Mouse (Mus musculus) mature B cell (primary cell): Measurements from ENCODE around the gene Oosp3.

Source experiments
- in situ Hi-C: fragments of 300-500 bp; cut with MboI; formaldehyde crosslinking; loops from 2 replicates; pipeline ENCODE4 v1.14.3; 2019

The Oosp3 gene

DNA sequence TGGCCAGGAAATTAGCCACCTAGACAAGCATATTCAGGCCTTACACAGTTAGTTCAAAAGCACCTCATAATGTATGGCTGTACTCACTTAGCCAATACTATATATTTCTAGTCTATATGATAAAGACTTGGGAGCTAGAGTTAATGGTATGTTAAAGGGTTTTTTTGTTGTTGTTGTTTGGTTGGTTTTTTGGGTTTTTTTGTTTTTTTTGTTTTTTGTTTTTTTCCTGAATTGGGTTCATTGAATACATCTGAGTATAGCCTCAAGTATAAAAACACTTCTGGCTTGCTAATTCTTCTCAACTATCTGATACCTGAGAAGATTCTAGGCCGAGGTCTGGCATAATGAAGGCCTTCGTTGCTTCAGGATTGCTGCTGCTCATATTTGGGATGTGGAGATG is at the start of gene Oosp3:
Oosp3 (plus strand) TSS at position 301 of the 400 bp plus-strand sequence.
- in situ Hi-C loops: no loop called here

DNA sequence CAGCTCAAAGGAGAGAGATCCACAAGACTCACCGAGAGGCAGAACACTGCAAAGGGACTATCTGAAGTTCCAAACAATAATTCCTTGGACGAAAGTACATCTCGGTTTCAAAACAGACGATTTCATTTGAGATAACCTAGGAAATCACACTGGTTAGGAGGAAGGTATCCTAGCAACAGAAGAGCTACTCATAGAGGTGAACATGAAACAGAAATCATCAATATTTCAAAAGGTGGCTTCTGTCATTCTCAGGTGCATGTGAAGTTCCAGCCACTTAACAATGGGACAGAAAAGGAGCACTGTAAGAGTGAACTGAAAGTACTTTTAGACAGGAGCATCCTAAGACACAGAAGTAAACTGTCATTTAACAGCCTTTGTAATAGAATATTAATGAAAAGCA is 47.3 kb upstream of the Oosp3 start:
- in situ Hi-C loops: no loop called here

DNA sequence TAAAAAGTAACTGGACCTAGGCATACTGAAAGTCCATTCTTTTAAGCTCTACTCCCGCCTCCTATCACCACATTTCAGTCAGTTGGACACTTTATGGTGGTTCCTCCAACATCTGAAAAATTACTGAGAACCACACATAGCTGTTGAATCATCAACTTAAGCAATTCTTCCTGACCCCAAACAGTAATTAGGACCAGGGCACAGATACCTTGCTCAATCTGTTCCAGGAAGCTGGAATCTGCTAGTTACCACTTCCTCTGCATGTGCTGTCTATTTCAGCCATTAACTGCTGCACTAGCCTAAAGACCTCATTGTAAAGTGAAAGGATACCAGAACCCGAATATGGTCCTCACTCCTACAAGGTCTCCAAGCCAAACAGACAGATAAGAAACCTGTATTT is 37.7 kb upstream of the Oosp3 start:
- in situ Hi-C loops: no loop called here

DNA sequence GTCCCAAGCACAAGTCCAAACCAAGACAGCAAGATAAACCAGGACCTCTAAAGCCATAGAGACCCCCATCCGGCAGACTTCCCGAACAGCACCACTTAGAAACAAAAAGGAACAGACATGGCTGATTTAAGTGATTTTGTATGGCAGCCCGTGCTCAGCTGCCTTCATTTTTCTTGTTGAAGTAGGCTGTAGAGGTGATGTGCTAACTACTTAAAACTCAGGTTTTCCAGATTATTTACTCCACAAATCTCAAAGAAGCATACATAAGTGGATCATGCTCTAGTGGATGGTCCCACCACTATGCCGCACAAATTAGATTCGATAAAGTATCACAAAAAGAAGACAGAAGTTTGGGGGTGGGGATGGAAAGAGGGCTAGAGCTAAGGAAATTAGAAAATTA is 36.4 kb upstream of the Oosp3 start, which contains the start of gene Oosp2:
Oosp2 (minus strand) TSS at position 101 of the 400 bp plus-strand sequence.
- in situ Hi-C loops: no loop called here

GRCm38 (mm10) chr19:11661562-11661961 is 35.3 kb upstream of the Oosp3 start:
- in situ Hi-C loops: no loop called here

- in situ Hi-C loops: no loop called here
Observed at GRCm38 (mm10) chr19:11690839-11691238, 6.0 kb upstream of the Oosp3 start, which contains the start of gene Oosp1. TSS of gene Oosp1 (minus strand) at chr19:11691150.

DNA sequence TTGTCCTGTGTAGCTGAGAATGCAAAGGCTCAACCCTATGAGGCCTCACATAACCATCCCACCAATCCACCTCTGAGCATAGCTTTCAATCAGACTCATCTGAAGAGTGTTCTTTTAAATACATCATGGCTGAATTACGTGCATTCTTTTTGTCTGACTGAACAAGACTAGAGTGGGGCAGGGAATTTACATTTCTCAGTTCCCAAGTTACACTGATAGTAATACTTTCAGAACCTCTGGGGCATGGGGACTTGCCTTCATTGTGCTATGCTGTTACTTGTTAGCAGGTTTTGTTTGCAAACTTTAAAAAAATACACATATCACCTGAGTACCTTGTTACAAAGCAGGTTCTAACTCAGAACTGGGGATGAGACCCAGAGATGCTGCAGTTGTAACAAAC is 5.4 kb upstream of the Oosp3 start:
- in situ Hi-C loops: no loop called here

GRCm38 (mm10) chr19:11698342-11698741 is 1.5 kb downstream of the Oosp3 start:
- in situ Hi-C loops: no loop called here

- in situ Hi-C loops: no loop called here
Observed at GRCm38 (mm10) chr19:11712451-11712850, 15.6 kb downstream of the Oosp3 start.

DNA sequence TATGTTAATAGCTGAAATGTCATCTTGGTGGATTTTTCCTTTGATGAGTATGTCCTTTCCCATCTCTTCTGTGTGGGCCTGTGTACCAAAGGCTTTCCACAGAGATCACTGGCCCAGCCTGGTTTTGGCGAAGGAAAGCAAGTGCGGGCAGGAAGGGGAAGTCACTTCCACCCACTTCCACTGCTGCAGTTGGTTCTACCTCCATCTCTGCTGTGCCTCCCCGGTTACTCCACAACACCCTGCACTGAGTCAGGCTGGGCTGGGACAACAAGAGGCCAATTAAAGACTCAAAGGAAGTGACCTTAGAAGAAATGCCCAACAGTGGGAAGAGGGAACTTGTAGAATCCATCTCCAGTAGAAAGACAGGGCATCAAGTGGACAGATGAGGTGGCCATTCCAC is 23.2 kb downstream of the Oosp3 start:
- in situ Hi-C loops: no loop called here

DNA sequence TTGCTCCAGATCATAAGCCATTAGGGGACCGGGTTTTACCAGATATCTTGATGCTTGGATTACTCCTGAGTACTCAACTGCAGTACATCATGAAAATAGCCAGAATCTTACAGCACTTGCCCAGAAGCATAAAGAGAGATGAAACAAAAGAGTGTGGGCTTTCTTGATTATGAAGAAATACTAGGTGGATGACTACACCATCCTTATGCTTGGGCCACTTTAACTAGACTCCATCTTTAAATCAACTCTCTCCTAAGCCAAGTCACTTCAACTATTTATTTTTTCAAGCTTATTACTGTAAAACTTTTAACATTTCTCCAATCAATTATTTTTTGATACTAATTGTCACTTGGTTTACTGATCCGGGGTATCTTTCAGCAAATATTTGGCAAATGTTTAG is 27.0 kb downstream of the Oosp3 start:
- in situ Hi-C loops: no loop called here

DNA sequence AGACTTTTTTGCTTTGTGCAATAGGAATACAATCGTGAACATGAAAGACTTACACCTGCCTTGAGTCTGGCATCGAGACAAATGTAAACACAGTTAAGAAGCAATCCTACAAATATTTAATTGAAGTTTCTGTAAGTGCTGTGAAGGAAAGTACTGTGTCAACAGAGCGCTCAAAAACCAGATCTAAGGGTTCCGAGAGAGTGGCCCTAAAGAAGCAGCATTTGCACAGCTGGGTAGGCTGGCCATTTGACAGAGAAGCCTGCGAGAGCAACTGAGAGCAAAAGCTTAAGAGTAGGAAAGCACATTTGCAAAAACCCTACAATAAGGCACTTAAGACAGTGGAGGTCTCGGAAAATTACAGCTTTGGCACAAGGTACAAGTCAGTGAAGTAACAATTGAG is 27.4 kb downstream of the Oosp3 start:
- in situ Hi-C loops: no loop called here

DNA sequence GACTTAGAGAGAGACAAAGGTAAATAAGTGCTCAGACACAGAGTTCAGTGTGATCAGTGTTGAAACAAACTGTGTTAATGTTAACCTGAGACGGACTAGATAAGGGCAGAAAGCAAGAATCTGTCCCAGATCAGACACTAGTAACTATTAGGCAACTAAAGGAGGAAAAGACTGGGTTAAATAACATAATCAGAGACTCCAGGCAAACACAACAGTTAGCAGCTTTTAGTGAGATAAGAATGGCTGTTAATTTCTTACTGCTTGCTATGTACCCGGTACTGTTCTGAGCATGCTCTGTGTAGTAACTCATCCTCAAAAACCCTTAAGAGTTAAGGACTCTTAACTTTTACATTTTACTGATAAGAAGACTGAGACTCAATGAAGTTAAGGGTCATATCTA is 29.1 kb downstream of the Oosp3 start:
- in situ Hi-C loops: no loop called here

- in situ Hi-C loops: no loop called here
Observed at GRCm38 (mm10) chr19:11727304-11727703, 30.4 kb downstream of the Oosp3 start.

DNA sequence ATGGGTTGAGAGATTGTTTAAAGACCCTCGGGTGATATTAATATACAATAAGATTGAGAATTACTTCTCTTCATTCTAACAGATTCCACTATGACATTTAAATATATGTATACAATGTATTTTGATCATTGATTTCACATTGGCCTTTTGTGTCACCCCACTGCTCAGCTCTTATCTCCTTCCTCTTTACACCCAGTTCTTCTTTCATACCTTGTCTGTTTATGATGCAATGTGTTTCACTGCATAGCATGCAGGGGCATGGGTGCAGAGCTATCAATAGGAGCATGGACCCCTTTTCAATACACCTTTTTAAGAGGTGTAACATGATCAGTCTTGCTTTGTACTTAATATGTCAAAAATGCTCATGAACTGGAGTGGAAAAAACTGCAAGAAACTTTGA is 33.4 kb downstream of the Oosp3 start:
- in situ Hi-C loops: no loop called here

- in situ Hi-C loops: no loop called here
Observed at GRCm38 (mm10) chr19:11736455-11736854, 39.6 kb downstream of the Oosp3 start.

DNA sequence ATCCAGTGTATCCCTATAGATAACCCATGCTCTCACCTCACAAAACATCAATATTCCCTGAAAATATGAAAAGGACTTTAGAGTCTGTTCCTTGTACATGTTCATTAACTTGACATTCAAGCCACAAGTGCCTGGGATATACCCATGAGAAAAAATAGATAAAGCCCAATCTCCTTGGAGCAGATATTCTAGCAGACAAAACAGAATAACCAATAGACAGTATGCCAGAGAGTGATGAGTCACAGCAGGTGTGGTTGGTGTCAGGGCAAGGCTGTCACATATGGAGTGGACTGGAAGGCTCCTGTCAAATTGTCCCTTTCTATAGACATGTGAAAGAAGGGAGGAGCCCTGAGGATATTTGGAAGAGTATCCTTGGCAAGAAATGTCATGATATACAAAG is 48.8 kb downstream of the Oosp3 start:
- in situ Hi-C loops: no loop called here

DNA sequence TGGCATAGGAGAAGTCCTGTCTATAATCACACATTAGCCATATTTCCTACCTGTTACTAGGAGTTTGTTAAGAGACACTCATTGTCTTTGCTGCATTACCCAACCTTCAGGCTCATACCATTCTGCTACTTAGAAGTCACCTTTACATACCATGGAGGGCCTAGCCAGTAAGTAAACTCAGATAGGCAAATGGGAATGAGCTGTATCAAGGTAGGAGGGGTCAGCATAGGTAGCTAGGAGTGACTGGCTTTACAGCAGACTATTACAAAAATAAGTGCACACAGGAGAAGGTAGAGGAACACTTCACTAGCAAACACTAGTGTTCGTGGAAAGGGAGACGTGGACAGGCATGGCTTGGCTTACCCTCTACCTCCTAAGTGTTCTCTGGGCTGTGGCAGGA is 50.4 kb downstream of the Oosp3 start, which contains the start of gene Gif:
Gif (plus strand) TSS at position 257 of the 400 bp plus-strand sequence.
- in situ Hi-C loops: no loop called here
